Mouse (Mus musculus) lung, postnatal 0 days (tissue): ENCODE results near the gene Nin. TPM values are rescaled to one million over a fixed set of nuclear protein-coding genes. Genes with fewer than 3 reads are reported as not detected.
A peak's percentile ranks its signal among the peaks of the same experiment; 100 is the strongest.

Experiments
- ATAC-seq: fragments of 200-750 bp; cut with Nextera tagmentation; 2 replicates; pipeline ENCODE4 v1.8.0; 2017; ENCODE audit warnings: moderate library complexity
- DNase-seq: peaks from one replicate; pipeline ENCODE4 v3.0.0-alpha.2; 2016; ENCODE audit warnings: low spot score
- H3K27ac ChIP-seq: fragments of 300-500 bp; sonication (generic); 2 replicates; pipeline ENCODE4 v1.5.1; 2014; ENCODE audit warnings: antibody characterized with exemption, mild to moderate bottlenecking, low read length, mixed read lengths
- H3K27me3 ChIP-seq: fragments of 300-500 bp; sonication (generic); replicated peaks from 2 replicates; pipeline ENCODE4 v1.6.1; 2014; ENCODE audit warnings: low read length, mixed read lengths; ENCODE audit not compliant: insufficient read depth
- H3K36me3 ChIP-seq: fragments of 300-500 bp; sonication (generic); 2 replicates; pipeline ENCODE4 v1.6.1; 2014; ENCODE audit warnings: low read length, mixed read lengths; ENCODE audit not compliant: insufficient read depth
- H3K4me1 ChIP-seq: fragments of 300-500 bp; sonication (generic); 2 replicates; pipeline ENCODE4 v1.6.1; 2014; ENCODE audit warnings: antibody characterized with exemption, low read depth, low read length, mixed read lengths; ENCODE audit not compliant: insufficient read depth
- H3K4me2 ChIP-seq: fragments of 300-500 bp; sonication (generic); replicated peaks from 2 replicates; pipeline ENCODE4 v1.6.1; 2014; ENCODE audit warnings: low read depth, mild to moderate bottlenecking, low read length, moderate library complexity, mixed read lengths
- H3K4me3 ChIP-seq: fragments of 300-500 bp; sonication (generic); 2 replicates; pipeline ENCODE4 v1.5.1; 2014; ENCODE audit warnings: low read depth, low read length
- H3K9ac ChIP-seq: fragments of 300-500 bp; sonication (generic); replicated peaks from 2 replicates; pipeline ENCODE4 v1.6.1; 2014; ENCODE audit warnings: low read depth, mild to moderate bottlenecking
- H3K9me3 ChIP-seq: fragments of 300-500 bp; sonication (generic); 2 replicates; pipeline ENCODE4 v1.6.1; 2016; ENCODE audit warnings: low read length, mixed read lengths
- CTCF ChIP-seq: IDR thresholded peaks from 2 replicates; pipeline ENCODE4 v1.5.1; 2016; ENCODE audit warnings: antibody characterized with exemption, mild to moderate bottlenecking
- EP300 ChIP-seq: IDR thresholded peaks from 2 replicates; pipeline ENCODE4 v1.6.1; 2016; ENCODE audit warnings: antibody characterized with exemption, mild to moderate bottlenecking, control low read depth
- WGBS: fragments of 180-500 bp; shearing (Covaris S2); extraction: QIAGEN DNeasy Blood & Tissue Kit; methylation state at CpG from one replicate; pipeline ENCODE4 v1.1.7; 2014; 5-methylcytosine and 5-hydroxymethylcytosine counted together
- polyA plus RNA-seq: library from polyadenylated mRNA; unstranded; fragments of >200 nt; fragmentation: Nextera tagmentation; extraction: Ambion mirVana; gene quantifications from 2 replicates; pipeline ENCODE4 v1.2.1, GENCODE M21; 2015

The Nin gene
- polyA plus RNA-seq, 1 experiment from 2014 or later = 8.3 TPM

- TF ChIP-seq EP300 (no peak), CTCF (peak; percentile 4; the same call in 1 of the 2 replicates)
- under 1% methylated on average over 61 of the region's 101 CpGs for WGBS
Observed at GRCm38 (mm10) chr12:70111367-70112089, 2.0 kb downstream of the Nin start.

GRCm38 (mm10) chr12:70111117-70111366 is 2.5 kb downstream of the Nin start:
- peak; percentile 65 for DNase-seq
- H3K9me3 ChIP-seq = no peaks in the 10 kb centered on the region
- no peaks in the 10 kb centered on the region for H3K27me3 ChIP-seq
- H3K4me3 ChIP-seq = peak overlapping the region; percentile 86
- WGBS = 1% methylated on average over 13 of the region's 16 CpGs
- peak; percentile 75 for ATAC-seq
- peak overlapping the region; percentile 98 for H3K4me2 ChIP-seq
- peak overlapping the region; percentile 82 for H3K9ac ChIP-seq
- no peak for TF ChIP-seq EP300
- no peak for TF ChIP-seq CTCF
- H3K4me1 ChIP-seq = peaks cover 13% of the 10 kb centered on the region; the same call in 1 of the 2 replicates
- H3K27ac ChIP-seq = peak overlapping the region; percentile 91; the same call in 1 of the 2 replicates
- H3K36me3 ChIP-seq = no peaks in the 10 kb centered on the region

More at GRCm38 (mm10) chr12:70111367-70112089, 2.0 kb downstream of the Nin start:
- Histone ChIP-seq H3K27me3 (no peaks in the 10 kb centered on the region), H3K9ac (peak overlapping the region; percentile 82), H3K4me2 (peak overlapping the region; percentile 98), H3K27ac (peak overlapping the region; percentile 91), H3K36me3 (no peaks in the 10 kb centered on the region), H3K9me3 (no peaks in the 10 kb centered on the region), H3K4me3 (peak overlapping the region; percentile 86), H3K4me1 (peaks cover 13% of the 10 kb centered on the region; the same call in 1 of the 2 replicates)
- DNase-seq (peak; percentile 93), ATAC-seq (peak; percentile 94)

- ATAC-seq = no peak
- H3K4me1 ChIP-seq = peaks cover 13% of the 10 kb centered on the region; the same call in 1 of the 2 replicates
- H3K36me3 ChIP-seq = no peaks in the 10 kb centered on the region
- WGBS = 8% methylated on average over 23 of the region's 23 CpGs
- no peaks in the 10 kb centered on the region for H3K9me3 ChIP-seq
- TF ChIP-seq EP300 (no peak), CTCF (no peak)
- peak overlapping the region; percentile 98 for H3K4me2 ChIP-seq
- peak overlapping the region; percentile 91; the same call in 1 of the 2 replicates for H3K27ac ChIP-seq
- peak overlapping the region; percentile 86 for H3K4me3 ChIP-seq
- peak overlapping the region; percentile 82 for H3K9ac ChIP-seq
- no peaks in the 10 kb centered on the region for H3K27me3 ChIP-seq
- DNase-seq = no peak
Observed at GRCm38 (mm10) chr12:70110375-70111116, 3.0 kb downstream of the Nin start.

DNA sequence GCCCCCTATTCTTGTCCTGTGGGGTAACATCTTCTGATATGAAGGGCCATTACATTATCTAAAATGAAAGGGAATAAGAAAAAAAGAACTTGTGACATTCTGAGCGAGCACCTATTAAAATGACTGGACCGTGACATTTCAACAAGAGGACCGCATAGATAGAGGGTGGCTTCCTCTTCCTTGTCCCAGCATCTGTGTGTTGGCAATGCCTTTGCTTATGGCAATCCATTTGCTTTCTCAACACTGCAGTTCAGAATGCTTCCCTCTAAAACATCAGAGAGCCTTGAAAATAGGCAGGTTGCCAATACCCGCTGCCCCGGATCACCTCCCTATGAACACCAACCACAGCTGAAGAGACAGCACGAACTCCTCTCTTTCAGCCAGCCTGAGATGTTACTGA is 3.6 kb downstream of the Nin start:
- no peaks in the 10 kb centered on the region for H3K27me3 ChIP-seq
- 35% methylated on average over 6 of the region's 6 CpGs for WGBS
- no peak overlapping the region for H3K27ac ChIP-seq
- no peak overlapping the region for H3K9ac ChIP-seq
- H3K4me2 ChIP-seq = peak overlapping the region; percentile 98
- no peaks in the 10 kb centered on the region for H3K36me3 ChIP-seq
- no peak for ATAC-seq
- H3K4me3 ChIP-seq = peak overlapping the region; percentile 86; the same call in 1 of the 2 replicates
- TF ChIP-seq EP300 (no peak), CTCF (no peak)
- H3K9me3 ChIP-seq = no peaks in the 10 kb centered on the region
- peaks cover 13% of the 10 kb centered on the region; the same call in 1 of the 2 replicates for H3K4me1 ChIP-seq
- peak; percentile 43 for DNase-seq

DNA sequence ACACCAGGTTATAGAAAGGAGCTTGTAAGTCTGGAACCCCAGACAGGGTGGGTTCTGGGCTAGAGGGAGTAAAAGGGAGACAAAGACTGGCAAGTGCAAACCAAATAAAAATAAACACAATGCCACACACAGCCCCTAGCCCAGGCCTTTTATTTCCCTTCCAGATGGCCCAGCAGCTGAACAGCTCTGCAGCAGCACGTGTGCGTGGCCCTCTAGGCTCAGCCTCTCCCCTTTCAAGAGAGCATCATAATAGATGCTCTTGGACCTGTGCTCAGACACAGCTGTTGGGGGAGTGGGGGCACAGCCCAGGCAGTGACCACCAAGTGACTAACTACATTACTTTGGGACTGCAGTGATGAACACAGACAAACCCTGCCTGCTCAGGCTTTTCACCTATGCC is 5.4 kb downstream of the Nin start:
- no peak overlapping the region for H3K9ac ChIP-seq
- no peak for TF ChIP-seq EP300
- no peak for TF ChIP-seq CTCF
- H3K4me1 ChIP-seq = peaks cover 13% of the 10 kb centered on the region; the same call in 1 of the 2 replicates
- no peaks in the 10 kb centered on the region for H3K9me3 ChIP-seq
- no peaks in the 10 kb centered on the region for H3K27me3 ChIP-seq
- ATAC-seq (no peak), DNase-seq (no peak)
- WGBS = 74% methylated on average over 2 of the region's 2 CpGs
- H3K4me2 ChIP-seq = no peak overlapping the region
- H3K27ac ChIP-seq = no peak overlapping the region
- H3K36me3 ChIP-seq = no peaks in the 10 kb centered on the region
- H3K4me3 ChIP-seq = no peak overlapping the region

- no peak overlapping the region for H3K4me3 ChIP-seq
- ATAC-seq (no peak), DNase-seq (no peak)
- TF ChIP-seq EP300 (no peak), CTCF (no peak)
- H3K9me3 ChIP-seq = no peaks in the 10 kb centered on the region
- no peak overlapping the region for H3K27ac ChIP-seq
- no peaks in the 10 kb centered on the region for H3K27me3 ChIP-seq
- H3K36me3 ChIP-seq = no peaks in the 10 kb centered on the region
- peaks cover 16% of the 10 kb centered on the region; the same call in 1 of the 2 replicates for H3K4me1 ChIP-seq
- WGBS = 67% methylated on average over 9 of the region's 9 CpGs
- no peak overlapping the region for H3K4me2 ChIP-seq
- H3K9ac ChIP-seq = no peak overlapping the region
Observed at GRCm38 (mm10) chr12:70106508-70106907, 7.0 kb downstream of the Nin start.
